Mouse (Mus musculus) hindbrain, embryonic 15.5 days (tissue): ENCODE results near the gene Synj2bp. TPM values are rescaled to one million over a fixed set of nuclear protein-coding genes. Genes with fewer than 3 reads are reported as not detected.
"Not testable (repeated sequence)": the region's sequence is repeated elsewhere in the genome, so short reads cannot be mapped to it uniquely, and the experiment has no call there.

Experiments
- ATAC-seq: fragments of 200-750 bp; cut with Nextera tagmentation; 2 replicates; pipeline ENCODE4 v1.8.0; 2017; ENCODE audit warnings: low read depth, moderate number of reproducible peaks, moderate TSS enrichment; ENCODE audit not compliant: low FRiP score
- H3K27ac ChIP-seq: fragments of 300-500 bp; sonication (generic); replicated peaks from 2 replicates; pipeline ENCODE4 v1.5.1; 2015; ENCODE audit warnings: mild to moderate bottlenecking, inconsistent platforms
- H3K27me3 ChIP-seq: fragments of 300-500 bp; sonication (generic); 2 replicates; pipeline ENCODE4 v1.6.1; 2015; ENCODE audit warnings: control low read depth, inconsistent platforms
- H3K36me3 ChIP-seq: fragments of 300-500 bp; sonication (generic); 2 replicates; pipeline ENCODE4 v1.6.1; 2015; ENCODE audit warnings: control low read depth, inconsistent platforms
- H3K4me1 ChIP-seq: fragments of 300-500 bp; sonication (generic); replicated peaks from 2 replicates; pipeline ENCODE4 v1.6.1; 2015; ENCODE audit warnings: control low read depth, inconsistent platforms
- H3K4me2 ChIP-seq: fragments of 300-500 bp; sonication (generic); 2 replicates; pipeline ENCODE4 v1.6.1; 2015; ENCODE audit warnings: moderate library complexity, mild to moderate bottlenecking, inconsistent platforms
- H3K4me3 ChIP-seq: fragments of 300-500 bp; sonication (generic); 2 replicates; pipeline ENCODE4 v1.5.1; 2015; ENCODE audit warnings: mild to moderate bottlenecking, inconsistent platforms
- H3K9ac ChIP-seq: fragments of 300-500 bp; sonication (generic); 2 replicates; pipeline ENCODE4 v1.6.1; 2015; ENCODE audit warnings: inconsistent platforms
- H3K9me3 ChIP-seq: fragments of 300-500 bp; sonication (generic); 2 replicates; pipeline ENCODE4 v1.6.1; 2016; ENCODE audit warnings: control low read depth, inconsistent platforms
- WGBS: fragments of 180-500 bp; shearing (Covaris S2); methylation state at CpG from one replicate; pipeline ENCODE4 v1.1.7; 2015; 5-methylcytosine and 5-hydroxymethylcytosine counted together
- polyA plus RNA-seq: library from polyadenylated mRNA; unstranded; fragments of >200 nt; fragmentation: Nextera tagmentation; extraction: Ambion mirVana; gene quantifications from 2 replicates; pipeline ENCODE4 v1.2.1, GENCODE M21; 2015

Synj2bp gene
- polyA plus RNA-seq, 1 experiment from 2014 or later, result 33.3 TPM

DNA sequence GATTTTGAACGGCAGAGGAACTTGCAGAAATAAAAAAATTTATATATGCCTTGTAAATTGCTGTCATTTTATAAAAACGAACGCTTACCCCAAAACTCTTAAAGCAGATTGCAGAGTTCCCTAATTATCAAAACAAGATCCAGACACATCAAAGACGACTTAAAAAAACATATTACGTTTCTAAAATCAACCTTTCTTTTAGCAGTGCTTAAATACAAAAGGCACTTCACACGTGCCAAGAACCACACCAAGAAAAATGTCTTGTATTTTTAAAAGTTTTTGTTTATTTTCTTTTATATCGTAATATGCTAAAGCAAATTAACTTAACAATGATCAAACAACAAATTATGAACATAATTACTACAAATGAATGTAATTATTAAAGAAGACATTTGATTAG is 48.5 kb downstream of the Synj2bp start:
- H3K4me2 ChIP-seq, result peak overlapping the region; percentile 75
- no peak for ATAC-seq
- no peaks in the 10 kb centered on the region for H3K9me3 ChIP-seq
- H3K27ac ChIP-seq, result peak overlapping the region; percentile 89
- peaks cover 12% of the 10 kb centered on the region for H3K4me1 ChIP-seq
- 3% methylated on average over 7 of the region's 7 CpGs for WGBS
- peak overlapping the region; percentile 50 for H3K4me3 ChIP-seq
- H3K9ac ChIP-seq, result peak overlapping the region; percentile 44
- no peaks in the 10 kb centered on the region for H3K27me3 ChIP-seq
- H3K36me3 ChIP-seq, result no peaks in the 10 kb centered on the region

DNA sequence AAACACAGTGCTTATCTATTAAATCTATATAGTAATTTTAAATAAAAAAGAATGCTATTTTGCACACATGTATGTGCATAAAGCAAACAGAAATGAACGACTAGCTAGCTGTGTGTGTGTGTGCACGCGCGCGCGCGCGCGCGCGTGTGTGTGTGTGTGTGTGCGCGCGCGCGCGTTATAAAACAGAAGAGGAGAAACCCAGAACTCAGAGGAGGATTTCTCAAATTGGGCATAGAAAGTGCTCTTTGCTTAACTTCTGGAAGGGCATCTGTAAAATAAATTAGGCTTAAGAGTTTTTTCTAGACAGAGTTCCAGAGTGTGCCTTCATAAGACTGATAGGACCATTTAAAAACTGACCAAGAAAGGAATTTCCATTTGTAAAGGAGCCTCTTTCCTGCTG is 49.1 kb downstream of the Synj2bp start:
- Histone ChIP-seq H3K27me3 (no peaks in the 10 kb centered on the region), H3K9me3 (no peaks in the 10 kb centered on the region), H3K9ac (peak overlapping the region; percentile 41), H3K4me2 (peak overlapping the region; percentile 75), H3K4me1 (peaks cover 12% of the 10 kb centered on the region), H3K27ac (no peak overlapping the region; the same call in 1 of the 2 replicates), H3K36me3 (no peaks in the 10 kb centered on the region), H3K4me3 (peak overlapping the region; percentile 50)
- WGBS, result 35% methylated on average over 17 of the region's 17 CpGs
- ATAC-seq, result no peak

DNA sequence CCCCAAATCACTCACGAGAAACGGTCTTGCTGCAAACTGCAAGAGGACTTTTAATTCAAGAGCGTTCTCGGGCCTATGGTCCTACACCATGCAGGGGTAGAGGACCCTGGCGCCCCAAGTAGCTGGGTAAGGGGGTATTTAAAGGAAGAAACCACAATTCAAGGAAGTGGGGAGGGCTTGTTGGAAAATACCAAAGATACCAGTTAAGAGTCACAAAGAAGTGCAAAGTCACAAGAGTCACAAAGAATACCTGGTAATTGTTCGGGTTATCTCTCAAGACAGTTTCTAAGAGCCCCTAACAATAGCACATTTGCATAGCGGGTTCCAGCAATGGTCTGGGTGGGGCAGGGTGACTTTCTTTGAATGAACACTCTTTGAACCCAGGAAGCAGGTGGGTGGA is 73.7 kb downstream of the Synj2bp start:
- H3K4me2 ChIP-seq, H3K9ac ChIP-seq, H3K4me3 ChIP-seq, H3K27ac ChIP-seq, ATAC-seq, H3K9me3 ChIP-seq, H3K4me1 ChIP-seq, H3K36me3 ChIP-seq, H3K27me3 ChIP-seq: not testable (repeated sequence)
- WGBS, result 97% methylated on average over 7 of the region's 7 CpGs

Other genes starting within 250 kb of the Synj2bp start
- 10.3 and 12.2 TPM in 2 replicates for gene Slc8a3, start 199.7 kb downstream of the Synj2bp start, polyA plus RNA-seq
- gene Gm4787, start 153.4 kb downstream of the Synj2bp start, polyA plus RNA-seq, result 0.28 and 0.51 TPM in 2 replicates
- gene Adam4, start 111.0 kb downstream of the Synj2bp start, polyA plus RNA-seq, result 0.45 and 0.50 TPM in 2 replicates
- gene Cox16, start 47.8 kb downstream of the Synj2bp start, polyA plus RNA-seq, result 114 and 123 TPM in 2 replicates
- 33.9 and 39.5 TPM in 2 replicates for gene Gm20498, start within 50 bp of the Synj2bp start, polyA plus RNA-seq
- gene Adam21, start 35.6 kb upstream of the Synj2bp start, polyA plus RNA-seq, result 0.99 and 1.0 TPM in 2 replicates
- gene Med6, start 62.1 kb upstream of the Synj2bp start, polyA plus RNA-seq, result 39.4 and 42.4 TPM in 2 replicates
- 18.4 and 20.6 TPM in 2 replicates for gene Ttc9, start 98.3 kb upstream of the Synj2bp start, polyA plus RNA-seq
- gene Map3k9, start 248.3 kb upstream of the Synj2bp start, polyA plus RNA-seq, result 11.4 and 12.1 TPM in 2 replicates